Mouse (Mus musculus): ENCODE measurements around the gene Gng8.

Gng8 gene

GRCm38 (mm10) chr7:16907842-16908241 lies 16.3 kb downstream of the Gng8 start:
- no peak for DNase-seq (ENCODE audit: low read depth, low spot score)

- DNase-seq (ENCODE audit: low read depth, low spot score) = no peak
Observed at GRCm38 (mm10) chr7:16908367-16908766, 16.8 kb downstream of the Gng8 start.

GRCm38 (mm10) chr7:16908859-16909258 lies 17.3 kb downstream of the Gng8 start:
- no peak for DNase-seq (ENCODE audit: low read depth, low spot score)

DNA sequence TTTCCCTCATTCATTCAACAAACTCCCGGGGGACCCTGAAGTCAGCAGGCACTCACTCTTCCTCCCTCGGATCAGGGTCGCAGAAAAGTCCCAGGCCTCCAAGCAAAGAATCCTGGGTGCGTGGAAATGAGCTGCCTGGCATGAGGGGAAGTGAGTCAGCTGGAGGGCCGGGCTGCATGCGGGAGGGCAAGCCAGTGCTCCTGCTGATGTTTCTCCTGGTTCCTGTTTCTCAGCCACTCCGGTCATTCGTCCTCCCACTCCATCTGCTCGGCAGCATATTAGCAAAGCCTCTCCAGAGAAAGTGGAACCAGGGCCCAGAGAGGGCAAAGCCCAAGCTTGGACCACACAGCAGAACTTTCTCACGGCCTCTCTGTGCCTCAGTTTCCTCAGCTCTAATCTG lies 18.3 kb downstream of the Gng8 start:
- DNase-seq (ENCODE audit: low read depth, low spot score) = no peak

DNA sequence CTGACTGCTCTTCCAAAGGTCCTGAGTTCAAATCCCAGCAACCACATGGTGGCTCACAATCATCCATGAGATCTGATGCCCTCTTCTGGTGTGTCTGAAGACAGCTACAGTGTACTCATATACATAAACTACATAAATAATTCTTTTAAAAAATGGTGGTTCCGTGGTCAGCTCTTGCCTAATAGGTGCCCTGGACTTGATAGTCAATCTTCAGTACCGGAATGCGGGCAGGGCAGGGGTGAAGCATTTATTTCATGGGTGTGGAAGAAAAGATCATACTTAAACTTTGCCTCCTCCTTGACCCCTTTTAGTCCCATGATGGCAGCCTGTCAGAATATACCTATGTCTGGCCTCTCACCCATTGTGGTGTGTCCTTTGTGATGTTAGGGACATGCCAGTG lies 20.3 kb downstream of the Gng8 start:
- DNase-seq (ENCODE audit: low read depth, low spot score) = no peak

- no peak for DNase-seq (ENCODE audit: low read depth, low spot score)
Observed at GRCm38 (mm10) chr7:16912360-16912759, 20.8 kb downstream of the Gng8 start.

- DNase-seq (ENCODE audit: low read depth, low spot score) = no peak
Observed at GRCm38 (mm10) chr7:16913806-16914452, 22.3 kb downstream of the Gng8 start.

GRCm38 (mm10) chr7:16914453-16915343 lies 23.1 kb downstream of the Gng8 start:
- DNase-seq (ENCODE audit: low read depth, low spot score) = no peak

- DNase-seq (ENCODE audit: low read depth, low spot score) = no peak
Observed at GRCm38 (mm10) chr7:16915461-16916340, 24.1 kb downstream of the Gng8 start.

DNA sequence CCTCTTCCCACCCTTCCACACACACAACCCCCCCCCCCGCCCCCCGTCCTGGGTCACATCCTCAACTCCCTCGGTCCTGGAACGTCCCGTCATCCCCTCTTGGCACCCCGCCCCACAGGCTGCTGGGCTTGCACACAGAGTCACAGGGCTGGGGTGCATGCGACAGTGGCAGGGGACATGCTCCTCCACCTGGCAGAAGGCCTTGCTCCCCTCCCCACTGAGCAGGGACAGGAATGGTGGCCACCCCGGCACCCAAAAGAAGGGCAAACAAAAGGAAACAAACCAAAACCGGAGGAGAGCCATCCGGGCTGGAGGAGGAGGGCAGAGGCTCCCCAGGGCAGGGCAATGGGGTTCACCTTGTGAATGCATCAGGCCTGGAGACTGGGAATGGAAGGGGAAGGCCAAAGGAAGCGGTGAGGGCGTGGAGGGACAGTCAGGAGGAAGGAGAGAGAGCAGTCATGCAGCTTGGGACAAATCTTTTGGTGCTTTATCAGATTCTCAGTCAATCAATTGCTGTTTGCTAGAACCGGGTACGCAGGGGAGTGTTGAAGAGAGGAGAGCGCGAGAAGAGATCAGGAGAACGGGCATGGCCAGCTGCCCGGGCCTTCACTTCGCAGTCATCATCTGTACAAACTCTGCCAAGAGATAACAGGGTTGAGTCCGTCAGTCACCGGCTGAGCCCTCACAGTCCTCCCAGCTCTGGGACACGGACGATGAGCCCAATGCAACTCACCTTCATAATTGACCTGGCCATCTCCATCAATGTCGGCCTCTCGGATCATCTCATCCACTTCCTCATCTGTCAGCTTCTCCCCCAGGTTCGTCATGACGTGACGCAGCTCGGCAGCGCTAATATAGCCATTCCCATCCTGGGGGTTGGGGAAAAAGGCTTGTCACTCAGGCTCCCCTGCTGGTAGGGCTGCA lies 25.0 kb downstream of the Gng8 start:
- no peak for DNase-seq (ENCODE audit: low read depth, low spot score)

- DNase-seq (ENCODE audit: low read depth, low spot score) = no peak
Observed at GRCm38 (mm10) chr7:16917447-16917846, 25.9 kb downstream of the Gng8 start.

GRCm38 (mm10) chr7:16918014-16918413 lies 26.4 kb downstream of the Gng8 start:
- no peak for DNase-seq (ENCODE audit: low read depth, low spot score)

DNA sequence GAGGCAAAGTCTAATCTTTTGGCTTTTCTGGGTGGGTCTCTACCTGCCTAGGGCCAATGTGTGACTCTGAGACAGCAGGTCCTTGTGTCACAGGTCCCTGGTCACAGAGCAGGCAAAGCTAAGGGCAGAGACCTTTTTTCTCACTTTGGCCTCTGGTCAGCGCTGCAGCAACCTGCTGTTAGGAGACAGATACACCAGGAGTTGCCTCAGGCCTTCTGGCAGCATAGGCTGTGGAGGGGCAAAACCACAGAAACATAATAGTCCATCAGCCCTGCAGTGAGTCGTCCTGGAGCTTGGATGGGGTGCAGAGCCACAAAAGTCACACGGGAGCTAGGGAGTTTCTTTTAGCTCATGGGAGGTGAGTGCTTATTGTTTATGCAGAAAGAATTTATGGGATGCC lies 27.1 kb downstream of the Gng8 start:
- no peak for DNase-seq (ENCODE audit: low read depth, low spot score)

GRCm38 (mm10) chr7:16919395-16920149 lies 28.0 kb downstream of the Gng8 start:
- no peak for DNase-seq (ENCODE audit: low read depth, low spot score)

GRCm38 (mm10) chr7:16920150-16920579 lies 28.6 kb downstream of the Gng8 start:
- no peak for DNase-seq (ENCODE audit: low read depth, low spot score)

DNA sequence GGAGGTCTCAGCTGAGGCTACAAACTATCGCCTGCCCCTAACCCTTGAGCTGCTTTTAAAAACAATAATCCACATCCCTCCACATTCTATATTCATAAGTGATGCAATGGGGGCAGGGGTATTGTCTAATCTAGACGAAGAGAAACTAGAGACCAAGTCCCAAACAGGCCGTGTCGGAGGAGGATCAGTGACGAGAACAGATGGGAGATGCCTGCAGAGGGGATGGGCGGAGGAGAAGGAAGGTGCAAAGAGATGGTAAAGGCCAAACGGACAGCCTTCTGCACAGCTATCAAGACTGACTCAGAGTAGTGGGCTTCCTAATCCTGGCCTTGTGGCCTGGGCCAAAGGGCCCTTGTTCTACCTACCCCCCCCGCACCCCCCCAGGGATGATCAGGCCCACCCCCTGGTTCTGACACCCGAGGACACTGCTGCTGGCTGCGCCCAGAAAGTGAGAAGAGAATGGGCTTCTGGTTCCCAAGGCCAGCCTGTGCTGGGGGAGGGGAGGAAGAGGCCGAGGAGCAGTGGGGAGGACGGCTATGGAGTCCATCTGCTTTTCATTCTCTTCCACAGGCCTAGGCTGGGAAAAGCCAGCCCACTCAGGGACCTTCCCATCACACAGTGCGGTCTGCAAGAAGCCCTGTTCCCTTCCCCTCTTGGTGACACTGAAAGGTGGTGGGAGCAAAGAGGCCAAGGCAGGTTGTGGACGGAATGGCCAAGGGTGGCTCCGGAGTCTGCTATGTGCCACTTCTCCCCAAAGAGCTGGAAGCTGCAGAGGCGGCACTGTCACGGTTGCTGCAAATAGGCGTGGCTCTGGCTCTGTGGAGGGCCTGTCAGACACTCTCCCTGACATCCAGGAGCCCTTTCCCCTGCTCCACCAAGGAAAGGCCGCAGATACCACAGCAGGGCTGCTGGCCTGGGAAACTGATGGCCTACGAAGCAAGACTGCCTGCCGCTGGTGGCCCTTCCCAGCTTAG lies 29.5 kb downstream of the Gng8 start:
- no peak for DNase-seq (ENCODE audit: low read depth, low spot score)

- no peak for DNase-seq (ENCODE audit: low read depth, low spot score)
Observed at GRCm38 (mm10) chr7:16921881-16922335, 30.3 kb downstream of the Gng8 start.

DNA sequence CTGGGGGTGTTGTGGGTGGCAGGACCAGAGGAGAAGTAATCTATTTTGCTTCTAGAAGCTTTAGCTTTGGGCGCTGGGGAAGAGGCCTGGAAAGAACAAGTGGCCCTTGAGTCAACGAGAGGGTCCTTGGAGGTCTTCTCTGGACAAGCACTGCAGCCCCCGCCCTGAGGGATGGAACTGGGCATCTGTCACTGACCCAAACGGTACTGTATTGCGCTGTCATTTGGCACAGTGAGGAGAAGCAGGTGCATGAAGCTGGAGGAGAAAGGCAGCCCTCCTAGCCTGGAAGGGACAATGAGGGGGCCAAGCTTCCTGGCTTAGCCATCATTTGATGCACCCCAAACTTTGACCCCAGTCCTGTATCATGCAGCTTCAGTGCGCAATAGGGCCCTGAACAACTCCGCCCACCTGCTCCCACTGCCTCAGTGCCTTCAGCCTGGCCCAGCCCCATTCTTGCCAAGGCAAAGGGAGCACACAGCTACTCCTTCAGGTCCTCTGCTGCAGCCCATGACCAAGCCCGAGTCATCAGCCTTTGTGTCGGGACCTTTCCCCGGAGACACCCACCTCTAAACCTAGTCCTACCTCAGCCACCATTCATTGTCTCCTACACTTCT lies 30.9 kb downstream of the Gng8 start:
- no peak for DNase-seq (ENCODE audit: low read depth, low spot score)
